Mouse (Mus musculus) ES-Bruce4 (cell line): Measurements from ENCODE around the gene Tsc22d1.

Experiments used
- CTCF ChIP-seq: IDR thresholded peaks from one replicate; pipeline ENCODE4 v1.8.1; 2011; ENCODE audit warnings: low read depth, low read length
- EP300 ChIP-seq: IDR thresholded peaks from 2 replicates; pipeline ENCODE4 v1.6.1; 2011; ENCODE audit warnings: low read depth, low read length; ENCODE audit not compliant: insufficient read depth
- POLR2A ChIP-seq: IDR thresholded peaks from one replicate; pipeline ENCODE4 v1.8.1; 2011; ENCODE audit warnings: low read length; ENCODE audit not compliant: insufficient read depth

DNA sequence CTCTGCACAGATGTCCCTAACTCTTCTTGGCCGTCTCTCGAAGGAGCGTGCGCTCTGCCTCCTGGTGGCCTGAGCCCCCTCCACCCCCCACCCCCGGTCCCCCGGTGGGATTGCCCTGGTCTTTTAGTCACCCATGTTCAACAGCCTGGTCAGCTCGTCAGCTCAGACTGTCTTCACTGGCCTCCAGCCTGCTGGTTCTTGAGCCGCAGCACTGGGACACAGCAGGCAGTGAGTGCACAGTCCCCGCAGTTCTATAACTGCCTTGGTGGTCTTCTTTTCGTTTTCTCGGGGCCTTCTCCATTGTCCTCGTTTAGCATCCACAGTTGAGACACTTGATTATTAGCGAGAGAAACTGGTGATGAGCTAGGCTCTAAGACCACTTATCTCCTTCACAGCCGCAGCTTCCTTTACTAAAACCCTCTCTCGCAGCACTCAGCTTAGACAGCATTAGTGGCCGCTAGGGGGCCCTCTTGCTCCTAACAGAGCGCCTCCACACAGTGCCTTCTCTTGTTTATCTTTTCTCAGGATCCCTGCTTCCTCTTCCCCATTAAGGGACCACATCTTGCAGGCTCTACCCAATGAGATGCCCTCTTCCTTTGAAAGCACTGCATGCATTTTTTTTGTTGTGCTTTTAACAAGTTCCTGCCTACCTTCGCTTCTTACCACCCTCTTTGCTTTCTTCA lies 52.0 kb downstream of the Tsc22d1 start:
- no peak for TF ChIP-seq EP300
- no peak for TF ChIP-seq POLR2A
- TF ChIP-seq CTCF, result peak; percentile 77
